Mouse (Mus musculus): ENCODE data around the gene Il15ra.

- TF ChIP-seq CTCF (IDR thresholded peaks at IDR 0.05; ENCODE audit: low read depth) (no peak), EP300 (optimal IDR thresholded peaks at IDR 0.05) (no peak)
Observed at GRCm38 (mm10) chr2:11714535-11714934, 9.4 kb downstream of the Il15ra start.
